Mouse (Mus musculus): ENCODE measurements around the gene Dhtkd1. TPM values are rescaled to one million over a fixed set of nuclear protein-coding genes. Genes with fewer than 3 reads are reported as not detected.

Dhtkd1 gene
- polyA plus RNA-seq, 1 experiment from 2014 or later: 1.9 TPM

DNA sequence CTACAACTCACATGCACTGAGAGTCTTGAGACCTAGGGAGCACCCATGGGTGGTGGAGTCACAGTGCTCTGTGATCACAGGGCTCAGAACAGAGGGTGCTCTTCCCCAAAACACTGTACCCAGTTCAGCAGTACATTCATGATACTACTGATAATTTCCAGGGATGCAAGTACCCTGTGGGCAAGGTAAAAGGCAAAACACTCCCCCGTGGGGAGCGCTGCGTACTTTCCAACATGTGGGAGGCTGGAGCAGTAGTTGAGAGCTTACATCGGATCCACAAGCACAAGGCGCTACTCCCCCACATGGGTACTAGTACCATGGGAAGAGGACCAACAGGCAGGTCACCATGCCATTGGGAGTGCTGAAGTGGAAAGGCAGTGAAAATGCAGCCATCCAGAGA lies 15.1 kb downstream of the Dhtkd1 start:
- H3K4me2 ChIP-seq (ENCODE audit: low read depth, low read length): no peak overlapping the region
- no peaks in the 10 kb centered on the region for H3K27me3 ChIP-seq (replicated peaks; ENCODE audit: control insufficient read depth, insufficient read depth, low read length)
- 95% methylated on average over 5 of the region's 5 CpGs for WGBS
- peaks cover 28% of the 10 kb centered on the region for H3K36me3 ChIP-seq (ENCODE audit: control insufficient read depth, insufficient read depth, low read length)
- H3K4me3 ChIP-seq (ENCODE audit: low read depth, low read length): no peak overlapping the region
- H3K4me1 ChIP-seq (ENCODE audit: control insufficient read depth, insufficient read depth, low read length): no peaks in the 10 kb centered on the region
- H3K9me3 ChIP-seq (ENCODE audit: control insufficient read depth, low read length): no peaks in the 10 kb centered on the region
- no peak overlapping the region for H3K9ac ChIP-seq (ENCODE audit: low read depth, low read length)
- DNase-seq (ENCODE audit: low spot score) (no peak), ATAC-seq (ENCODE audit: low read depth) (no peak)
- no peak overlapping the region for H3K27ac ChIP-seq (replicated peaks; ENCODE audit: low read depth, low read length)

DNA sequence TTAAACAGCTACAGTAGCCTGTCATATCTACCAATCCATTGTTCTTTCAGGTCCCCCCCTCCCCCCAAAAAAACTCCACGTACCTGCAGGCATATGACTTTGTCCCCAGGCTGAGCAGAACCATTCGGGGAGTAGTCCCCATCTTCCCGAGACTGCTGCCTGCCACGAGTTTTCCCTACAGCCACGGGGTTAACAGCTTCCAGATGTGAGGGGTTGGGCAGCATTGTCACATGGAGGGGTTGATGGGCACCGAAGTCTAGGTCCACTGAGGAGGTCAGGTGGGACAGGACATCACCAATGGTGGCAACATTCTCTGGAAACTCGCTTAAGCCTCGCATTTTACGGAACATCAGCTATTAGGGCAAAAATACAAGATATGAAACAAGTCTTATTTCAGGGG lies 18.8 kb downstream of the Dhtkd1 start:
- no peak overlapping the region for H3K27ac ChIP-seq (replicated peaks; ENCODE audit: low read depth, low read length)
- H3K4me3 ChIP-seq (ENCODE audit: low read depth, low read length): no peak overlapping the region
- no peak overlapping the region for H3K4me2 ChIP-seq (ENCODE audit: low read depth, low read length)
- H3K9me3 ChIP-seq (ENCODE audit: control insufficient read depth, low read length): no peaks in the 10 kb centered on the region
- ATAC-seq (ENCODE audit: low read depth) (no peak), DNase-seq (ENCODE audit: low spot score) (no peak)
- H3K36me3 ChIP-seq (ENCODE audit: control insufficient read depth, insufficient read depth, low read length): peaks cover 36% of the 10 kb centered on the region
- no peaks in the 10 kb centered on the region for H3K4me1 ChIP-seq (ENCODE audit: control insufficient read depth, insufficient read depth, low read length)
- H3K27me3 ChIP-seq (replicated peaks; ENCODE audit: control insufficient read depth, insufficient read depth, low read length): no peaks in the 10 kb centered on the region
- 50% methylated on average over 9 of the region's 9 CpGs for WGBS
- H3K9ac ChIP-seq (ENCODE audit: low read depth, low read length): no peak overlapping the region

DNA sequence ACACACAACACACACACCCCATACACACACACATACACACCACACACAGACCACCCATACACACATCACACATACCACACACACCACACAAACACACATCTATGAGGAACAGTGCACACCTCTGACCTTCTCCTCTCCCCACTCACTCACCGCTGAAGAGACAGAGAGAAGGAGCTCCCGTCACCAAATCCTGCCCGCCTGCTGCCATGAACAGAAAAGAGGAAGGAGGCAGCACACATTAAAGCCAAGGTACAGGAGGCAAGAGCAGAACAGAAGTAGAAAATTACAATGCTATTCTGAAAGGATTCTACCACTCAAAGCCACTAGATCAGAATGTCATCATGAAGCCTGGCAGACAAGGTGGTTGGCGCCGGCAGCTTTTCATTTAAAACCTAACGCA lies 19.8 kb downstream of the Dhtkd1 start:
- no peak for DNase-seq (ENCODE audit: low spot score)
- Histone ChIP-seq H3K4me2 (ENCODE audit: low read depth, low read length) (no peak overlapping the region), H3K4me3 (ENCODE audit: low read depth, low read length) (no peak overlapping the region), H3K36me3 (ENCODE audit: control insufficient read depth, insufficient read depth, low read length) (peaks cover 33% of the 10 kb centered on the region), H3K27me3 (replicated peaks; ENCODE audit: control insufficient read depth, insufficient read depth, low read length) (no peaks in the 10 kb centered on the region), H3K9ac (ENCODE audit: low read depth, low read length) (no peak overlapping the region), H3K4me1 (ENCODE audit: control insufficient read depth, insufficient read depth, low read length) (no peaks in the 10 kb centered on the region), H3K27ac (replicated peaks; ENCODE audit: low read depth, low read length) (no peak overlapping the region), H3K9me3 (ENCODE audit: control insufficient read depth, low read length) (no peaks in the 10 kb centered on the region)
- no peak for ATAC-seq (ENCODE audit: low read depth)
- 93% methylated on average over 6 of the region's 6 CpGs for WGBS

DNA sequence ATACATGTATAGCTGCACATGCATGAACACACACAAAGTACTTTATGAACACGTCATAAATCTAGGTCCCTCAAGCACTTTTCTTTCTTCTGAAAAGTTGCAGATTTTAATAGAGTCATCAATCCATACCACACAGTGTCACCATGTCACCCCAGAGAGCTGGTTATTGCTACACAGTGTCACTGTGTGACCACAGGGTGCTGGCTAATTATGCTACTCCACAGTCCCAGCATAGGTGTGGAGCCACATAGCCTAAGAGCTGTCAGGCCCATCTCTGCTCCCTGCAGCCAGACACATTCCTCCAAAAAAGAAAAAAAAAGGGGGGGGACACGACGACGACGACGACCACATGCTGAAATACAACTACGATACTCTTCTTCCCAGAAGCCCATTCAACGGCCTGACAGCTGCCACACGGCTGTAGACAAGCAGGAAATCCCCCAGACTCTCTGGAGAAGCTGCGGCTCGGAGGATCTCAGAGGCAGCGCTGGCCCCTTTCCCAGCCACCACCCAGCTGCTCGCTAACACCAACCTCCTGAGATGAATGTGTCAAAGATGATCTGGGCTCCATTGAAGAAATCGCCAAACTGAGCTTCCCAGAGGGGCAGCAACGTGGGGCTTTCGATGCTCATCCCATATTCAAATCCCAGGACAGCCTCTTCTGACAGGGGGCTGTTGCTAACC lies 31.2 kb downstream of the Dhtkd1 start:
- Histone ChIP-seq H3K27me3 (replicated peaks; ENCODE audit: control insufficient read depth, insufficient read depth, low read length) (no peaks in the 10 kb centered on the region), H3K27ac (replicated peaks; ENCODE audit: low read depth, low read length) (no peak overlapping the region), H3K4me3 (ENCODE audit: low read depth, low read length) (no peak overlapping the region), H3K4me1 (ENCODE audit: control insufficient read depth, insufficient read depth, low read length) (no peaks in the 10 kb centered on the region), H3K36me3 (ENCODE audit: control insufficient read depth, insufficient read depth, low read length) (peaks cover 12% of the 10 kb centered on the region; the same call in 1 of the 2 replicates), H3K4me2 (ENCODE audit: low read depth, low read length) (no peak overlapping the region), H3K9me3 (ENCODE audit: control insufficient read depth, low read length) (no peaks in the 10 kb centered on the region), H3K9ac (ENCODE audit: low read depth, low read length) (no peak overlapping the region)
- DNase-seq (ENCODE audit: low spot score) (peak; percentile 75), ATAC-seq (ENCODE audit: low read depth) (no peak)
- WGBS: 53% methylated on average over 16 of the region's 16 CpGs

DNA sequence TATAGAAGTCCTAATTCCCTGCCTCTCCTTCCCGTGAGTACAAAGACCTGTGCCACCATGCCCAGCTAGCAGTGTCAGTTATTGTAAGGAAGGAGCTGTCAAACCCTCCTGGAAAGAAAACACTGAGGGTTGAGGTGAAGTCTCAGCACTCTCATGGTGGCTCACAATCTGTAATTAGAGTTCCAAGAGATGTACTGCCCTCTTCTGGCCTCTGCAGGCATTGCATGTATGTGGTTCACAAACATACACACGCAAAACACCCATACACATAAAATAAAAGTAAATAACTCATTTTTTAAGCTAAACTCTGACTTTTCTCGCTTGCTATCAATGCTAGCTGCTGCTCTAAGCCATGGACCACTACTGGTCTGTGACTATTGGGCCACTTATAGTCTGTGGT lies 36.0 kb downstream of the Dhtkd1 start:
- no peak overlapping the region for H3K4me3 ChIP-seq (ENCODE audit: low read depth, low read length)
- H3K27me3 ChIP-seq (replicated peaks; ENCODE audit: control insufficient read depth, insufficient read depth, low read length): no peaks in the 10 kb centered on the region
- DNase-seq (ENCODE audit: low spot score): peak; percentile 39
- 56% methylated on average over 3 of the region's 3 CpGs for WGBS
- H3K9ac ChIP-seq (ENCODE audit: low read depth, low read length): no peak overlapping the region
- no peak overlapping the region for H3K4me2 ChIP-seq (ENCODE audit: low read depth, low read length)
- H3K4me1 ChIP-seq (ENCODE audit: control insufficient read depth, insufficient read depth, low read length): no peaks in the 10 kb centered on the region
- no peaks in the 10 kb centered on the region for H3K9me3 ChIP-seq (ENCODE audit: control insufficient read depth, low read length)
- ATAC-seq (ENCODE audit: low read depth): no peak
- H3K36me3 ChIP-seq (ENCODE audit: control insufficient read depth, insufficient read depth, low read length): 0 out of 2 replicates have a peak, but pooled peaks cover 15% of the 10 kb centered on the region
- no peak overlapping the region for H3K27ac ChIP-seq (replicated peaks; ENCODE audit: low read depth, low read length)

DNA sequence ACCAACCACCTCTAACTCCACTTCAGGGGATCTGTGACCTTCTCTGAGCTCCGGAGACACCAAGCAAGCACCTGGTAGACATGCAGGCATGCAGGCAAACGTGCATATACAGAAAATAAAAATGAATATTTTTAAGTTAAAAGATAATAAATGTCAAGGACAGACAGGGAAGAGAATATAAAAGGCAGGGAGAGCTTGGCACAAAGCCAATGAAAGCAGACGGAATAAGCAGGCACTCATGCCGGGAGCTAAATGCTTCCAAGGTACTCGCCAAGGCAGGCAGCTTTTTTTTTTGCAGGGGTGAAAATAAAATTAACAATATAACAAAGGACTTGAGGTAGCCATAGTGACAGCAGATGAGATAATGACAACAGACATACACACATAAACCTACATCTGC lies 36.5 kb downstream of the Dhtkd1 start:
- Histone ChIP-seq H3K9ac (ENCODE audit: low read depth, low read length) (no peak overlapping the region), H3K36me3 (ENCODE audit: control insufficient read depth, insufficient read depth, low read length) (0 out of 2 replicates have a peak, but pooled peaks cover 16% of the 10 kb centered on the region), H3K27me3 (replicated peaks; ENCODE audit: control insufficient read depth, insufficient read depth, low read length) (no peaks in the 10 kb centered on the region), H3K9me3 (ENCODE audit: control insufficient read depth, low read length) (no peaks in the 10 kb centered on the region), H3K4me1 (ENCODE audit: control insufficient read depth, insufficient read depth, low read length) (no peaks in the 10 kb centered on the region), H3K27ac (replicated peaks; ENCODE audit: low read depth, low read length) (no peak overlapping the region), H3K4me2 (ENCODE audit: low read depth, low read length) (no peak overlapping the region), H3K4me3 (ENCODE audit: low read depth, low read length) (no peak overlapping the region)
- WGBS: 26% methylated on average over 5 of the region's 5 CpGs
- DNase-seq (ENCODE audit: low spot score): peak; percentile 68
- no peak for ATAC-seq (ENCODE audit: low read depth)

DNA sequence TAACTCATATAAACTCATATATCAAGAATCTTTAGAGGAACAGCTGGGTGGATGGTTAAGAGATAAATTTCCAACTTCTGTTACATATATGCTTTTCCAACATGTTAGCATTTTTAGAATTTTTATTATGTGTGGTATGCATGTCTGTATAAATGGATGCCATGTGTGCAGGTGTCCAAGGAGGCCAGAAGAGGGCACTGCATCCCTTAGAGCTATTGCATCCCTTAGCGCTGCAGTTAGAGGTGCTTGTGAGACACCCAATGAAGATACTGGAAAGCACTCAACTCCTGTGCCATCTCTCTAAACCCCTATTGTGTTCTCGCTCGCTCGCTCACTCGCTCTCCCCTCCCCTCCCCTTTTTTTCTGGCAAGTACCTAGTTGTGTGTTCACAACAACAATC lies 42.4 kb downstream of the Dhtkd1 start:
- H3K9ac ChIP-seq (ENCODE audit: low read depth, low read length): no peak overlapping the region
- H3K27ac ChIP-seq (replicated peaks; ENCODE audit: low read depth, low read length): no peak overlapping the region
- no peak overlapping the region for H3K4me3 ChIP-seq (ENCODE audit: low read depth, low read length)
- ATAC-seq (ENCODE audit: low read depth) (no peak), DNase-seq (ENCODE audit: low spot score) (peak; percentile 45)
- WGBS: 57% methylated on average over 5 of the region's 5 CpGs
- no peaks in the 10 kb centered on the region for H3K9me3 ChIP-seq (ENCODE audit: control insufficient read depth, low read length)
- H3K27me3 ChIP-seq (replicated peaks; ENCODE audit: control insufficient read depth, insufficient read depth, low read length): no peaks in the 10 kb centered on the region
- H3K4me1 ChIP-seq (ENCODE audit: control insufficient read depth, insufficient read depth, low read length): no peaks in the 10 kb centered on the region
- H3K36me3 ChIP-seq (ENCODE audit: control insufficient read depth, insufficient read depth, low read length): peaks cover 15% of the 10 kb centered on the region
- H3K4me2 ChIP-seq (ENCODE audit: low read depth, low read length): no peak overlapping the region

DNA sequence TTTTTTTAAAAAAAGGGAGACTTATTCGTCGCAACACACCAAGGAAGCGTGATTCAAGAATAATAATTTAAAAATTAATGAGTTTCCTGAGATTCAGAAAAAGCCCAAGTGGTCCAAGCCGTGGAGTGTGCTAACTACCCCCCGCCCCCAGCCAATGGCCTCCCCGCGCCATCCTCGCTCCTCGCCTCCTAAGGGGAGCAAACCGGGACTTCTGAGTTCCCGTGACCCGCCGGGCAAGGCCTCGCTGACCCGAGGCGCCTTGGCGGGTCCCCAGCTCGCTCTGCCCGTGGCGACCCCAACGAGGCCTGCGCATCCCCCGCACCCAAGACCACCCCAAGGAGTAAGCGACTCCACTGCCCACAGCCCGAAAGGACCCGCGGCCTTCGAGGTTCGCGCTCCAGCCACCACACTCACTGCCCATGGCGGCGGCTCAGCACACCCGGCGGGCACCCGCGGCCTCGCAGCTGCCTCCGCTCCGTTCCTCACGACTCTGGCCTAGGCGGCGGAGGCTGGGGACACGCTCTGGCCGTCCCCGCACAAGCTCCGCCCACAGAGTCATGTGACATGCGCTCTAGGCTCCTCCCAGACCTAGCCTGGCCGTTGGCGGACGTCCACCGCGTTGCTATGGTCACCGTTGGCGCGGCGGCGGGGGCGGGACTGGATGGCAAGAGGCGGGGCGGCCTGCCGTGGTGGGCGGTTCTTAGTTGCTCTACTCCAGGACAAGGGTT lies 47.6 kb downstream of the Dhtkd1 start, which contains the start of gene Sec61a2:
Sec61a2 (minus strand) TSS at position 590 of the 728 bp plus-strand sequence.
- H3K36me3 ChIP-seq (ENCODE audit: control insufficient read depth, insufficient read depth, low read length): peaks cover 21% of the 10 kb centered on the region
- H3K9me3 ChIP-seq (ENCODE audit: control insufficient read depth, low read length): no peaks in the 10 kb centered on the region
- DNase-seq (ENCODE audit: low spot score) (peak; percentile 98), ATAC-seq (ENCODE audit: low read depth) (peak; percentile 97)
- H3K27me3 ChIP-seq (replicated peaks; ENCODE audit: control insufficient read depth, insufficient read depth, low read length): no peaks in the 10 kb centered on the region
- H3K4me1 ChIP-seq (ENCODE audit: control insufficient read depth, insufficient read depth, low read length): peaks cover 4% of the 10 kb centered on the region
- peak within 1 kb of the TSS; percentile 64 for H3K4me2 ChIP-seq (ENCODE audit: low read depth, low read length)
- WGBS: under 1% methylated on average over 44 of the region's 62 CpGs
- peak within 1 kb of the TSS; percentile 93 for H3K9ac ChIP-seq (ENCODE audit: low read depth, low read length)
- H3K4me3 ChIP-seq (ENCODE audit: low read depth, low read length): peak within 1 kb of the TSS; percentile 94
- peak within 1 kb of the TSS; percentile 85 for H3K27ac ChIP-seq (replicated peaks; ENCODE audit: low read depth, low read length)
